Mouse (Mus musculus) ES-Bruce4 (cell line): ENCODE results near the gene Rere.

ENCODE experiments used
- CTCF ChIP-seq: IDR thresholded peaks from one replicate; pipeline ENCODE4 v1.8.1; 2011; ENCODE audit warnings: low read depth, low read length
- EP300 ChIP-seq: IDR thresholded peaks from 2 replicates; pipeline ENCODE4 v1.6.1; 2011; ENCODE audit warnings: low read depth, low read length; ENCODE audit not compliant: insufficient read depth
- POLR2A ChIP-seq: IDR thresholded peaks from one replicate; pipeline ENCODE4 v1.8.1; 2011; ENCODE audit warnings: low read length; ENCODE audit not compliant: insufficient read depth

GRCm38 (mm10) chr4:150656504-150656903 lies 375.1 kb downstream of the Rere start:
- no peak for TF ChIP-seq POLR2A
- peak; percentile 50 for TF ChIP-seq CTCF
- no peak for TF ChIP-seq EP300
